ENCODE assay signal across 24 mouse cellular contexts in the genomic region with DNA sequence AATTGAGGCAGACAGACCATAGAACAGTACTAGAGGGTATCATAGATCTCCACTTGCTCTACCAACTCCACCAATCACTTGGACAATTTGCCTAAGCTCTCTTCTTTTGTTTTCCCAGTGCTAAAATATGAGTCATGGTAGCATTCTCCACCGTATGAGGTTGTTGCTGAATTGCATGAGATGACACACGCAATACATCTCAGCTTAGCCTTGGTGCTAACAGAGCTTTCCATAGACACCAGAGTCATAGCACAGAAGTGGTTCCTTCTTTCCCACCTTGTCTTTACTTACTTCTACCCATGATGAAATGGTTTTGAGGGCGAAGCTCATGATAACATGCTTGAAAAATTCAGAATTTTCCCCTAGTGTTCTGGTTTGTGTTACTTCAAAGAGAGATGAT.
"Had no signal": no experiment of that assay in that cellular context is flagged by ENCODE, and none has a peak within 500 bp of the region (broad histone marks: within the 10 kb centered on the region; RNA-seq: fewer than 3 reads in every experiment).

No protein-coding gene starts in this region.

- H3K27ac ChIP-seq: heart, adult 2 months; heart, embryonic 13.5 days; heart, embryonic 15.5 days; hindbrain, embryonic 13.5 days; hindbrain, embryonic 15.5 days; hindbrain, postnatal 0 days; kidney, embryonic 15.5 days; kidney, postnatal 0 days; left cerebral cortex, adult 2 months; limb, embryonic 10.5 days; limb, embryonic 12.5 days; liver, embryonic 13.5 days had no signal

- ATAC-seq: hindbrain, postnatal 0 days; intestine, embryonic 16.5 days had no signal

- DNase-seq: gastrocnemius, postnatal 10 days; gastrocnemius, postnatal 25 days; heart, adult 11 months; heart, adult 2 months; heart, postnatal 14 days; heart, postnatal 36 days; kidney, adult 11 months; kidney, adult 2 months; kidney, adult 9 months; kidney, postnatal 14 days; kidney, postnatal 36 days; liver; liver, embryonic 13.5 days had no signal

- H3K4me3 ChIP-seq: heart, adult 2 months; heart, embryonic 13.5 days; heart, embryonic 15.5 days; hindbrain, embryonic 13.5 days; hindbrain, embryonic 15.5 days; kidney, embryonic 15.5 days; left cerebral cortex, adult 2 months; limb, embryonic 10.5 days; limb, embryonic 12.5 days; liver, embryonic 13.5 days had no signal
